Mouse (Mus musculus) G1E (cell line): ENCODE measurements around the gene Tmem91.
A peak's percentile ranks its signal among the peaks of the same experiment; 100 is the strongest.

Source experiments
- CTCF ChIP-seq: IDR thresholded peaks from 2 replicates; pipeline ENCODE4 v1.5.1; 2012; ENCODE audit warnings: low read depth, low read length, inconsistent platforms, mixed read lengths
- GATA1 ChIP-seq: IDR thresholded peaks from 2 replicates; pipeline ENCODE4 v1.6.1; 2012; ENCODE audit warnings: borderline replicate concordance, low read length, inconsistent platforms, mixed read lengths
- GATA2 ChIP-seq: IDR thresholded peaks from 2 replicates; pipeline ENCODE4 v1.6.1; 2012; ENCODE audit warnings: low read depth, low read length, inconsistent platforms, borderline replicate concordance
- POLR2AphosphoS5 ChIP-seq: IDR thresholded peaks from 2 replicates; pipeline ENCODE4 v1.6.1; 2012; ENCODE audit warnings: low read depth, low read length, inconsistent platforms; ENCODE audit not compliant: insufficient replicate concordance
- TAL1 ChIP-seq: conservative IDR thresholded peaks from 2 replicates; pipeline ENCODE4 v1.6.1; 2012; ENCODE audit warnings: low read depth, low read length, inconsistent platforms, mixed read lengths

GRCm38 (mm10) chr7:25702350-25702749, 27.4 kb upstream of the Tmem91 start:
- TF ChIP-seq GATA1, result no peak
- TF ChIP-seq CTCF, result 0 out of 2 replicates have a peak, but pooled peaks have one; percentile 6
- TF ChIP-seq GATA2, result no peak
- TF ChIP-seq TAL1, result no peak
- no peak for TF ChIP-seq POLR2AphosphoS5
